Mouse (Mus musculus) adrenal gland, postnatal 4 days (tissue): ENCODE results near the gene Ccdc130. TPM values are rescaled to one million over a fixed set of nuclear protein-coding genes. Genes with fewer than 3 reads are reported as not detected.

Experiments used
- DNase-seq, 2 experiments: peaks; one replicate each; pipeline ENCODE4 v3.0.0; 2021 to 2022; ENCODE audit warnings: low spot score in 2 of 2, mixed read lengths in 2 of 2
- total RNA-seq, 2 experiments: library from RNA; stranded (reverse); gene quantifications; 2 replicates each; pipeline ENCODE4 v1.2.3; 2021

Ccdc130 gene
- total RNA-seq, 2 experiments from 2014 or later: 20.8 to 22.4 TPM

GRCm38 (mm10) chr8:84241167-84241566 lies 29.0 kb downstream of the Ccdc130 start:
- no peak for DNase-seq

GRCm38 (mm10) chr8:84237542-84238229 lies 32.5 kb downstream of the Ccdc130 start:
- DNase-seq: no peak

- DNase-seq: peak; percentile 92 to 95
These were observed 33.1 kb downstream of the Ccdc130 start, which contains the start of gene Zswim4 for GRCm38 (mm10) chr8:84236998-84237473. TSS of gene Zswim4 (minus strand) at chr8:84237055.

- DNase-seq: no peak
These were observed 33.7 kb downstream of the Ccdc130 start for GRCm38 (mm10) chr8:84236410-84236997.

- peak in 1 of 2 experiments; percentile 30 for DNase-seq
These were observed 34.3 kb downstream of the Ccdc130 start for GRCm38 (mm10) chr8:84235746-84236409.

- DNase-seq: no peak
These were observed 37.1 kb downstream of the Ccdc130 start for GRCm38 (mm10) chr8:84233055-84233454.

GRCm38 (mm10) chr8:84230735-84231134 lies 39.4 kb downstream of the Ccdc130 start:
- DNase-seq: no peak

GRCm38 (mm10) chr8:84223322-84224029 lies 46.7 kb downstream of the Ccdc130 start:
- no peak for DNase-seq

GRCm38 (mm10) chr8:84222566-84223165 lies 47.5 kb downstream of the Ccdc130 start:
- no peak for DNase-seq

- DNase-seq: no peak
These were observed 50.1 kb downstream of the Ccdc130 start for GRCm38 (mm10) chr8:84220105-84220504.

- no peak for DNase-seq
These were observed 52.0 kb downstream of the Ccdc130 start for GRCm38 (mm10) chr8:84218143-84218542.

GRCm38 (mm10) chr8:84217206-84217605 lies 53.0 kb downstream of the Ccdc130 start:
- no peak for DNase-seq

- no peak for DNase-seq
These were observed 56.9 kb downstream of the Ccdc130 start for GRCm38 (mm10) chr8:84213277-84213676.

- DNase-seq: no peak
These were observed 58.2 kb downstream of the Ccdc130 start for GRCm38 (mm10) chr8:84211881-84212563.

- no peak for DNase-seq
These were observed 59.0 kb downstream of the Ccdc130 start for GRCm38 (mm10) chr8:84211202-84211601.

- peak; percentile 64 to 67 for DNase-seq
These were observed 59.9 kb downstream of the Ccdc130 start for GRCm38 (mm10) chr8:84210167-84210791.

GRCm38 (mm10) chr8:84208381-84209380 lies 61.5 kb downstream of the Ccdc130 start:
- DNase-seq: no peak

GRCm38 (mm10) chr8:84207811-84208210 lies 62.4 kb downstream of the Ccdc130 start:
- DNase-seq: no peak
